Mouse (Mus musculus) olfactory bulb, adult 2 months (tissue): Measurements from ENCODE around the gene Prdx5. TPM values are rescaled to one million over a fixed set of nuclear protein-coding genes. Genes with fewer than 3 reads are reported as not detected.

ENCODE experiments used
- H3K27ac ChIP-seq: fragments of 200-500 bp; 2 replicates; pipeline ENCODE4 v1.5.1; 2012; ENCODE audit warnings: low read depth, low read length; ENCODE audit not compliant: insufficient read depth
- H3K4me1 ChIP-seq: fragments of 200-500 bp; 2 replicates; pipeline ENCODE4 v1.6.1; 2012; ENCODE audit warnings: low read length; ENCODE audit not compliant: control insufficient read depth, insufficient read depth
- H3K4me3 ChIP-seq: fragments of 200-500 bp; 2 replicates; pipeline ENCODE4 v1.5.1; 2012; ENCODE audit warnings: mild to moderate bottlenecking, low read depth, low read length, moderate library complexity; ENCODE audit not compliant: insufficient read depth
- CTCF ChIP-seq: fragments of 200-500 bp; IDR thresholded peaks from 2 replicates; pipeline ENCODE4 v1.5.1; 2012; ENCODE audit warnings: low read depth, mild to moderate bottlenecking, low read length, moderate library complexity; ENCODE audit not compliant: insufficient read depth
- POLR2A ChIP-seq: fragments of 200-500 bp; IDR thresholded peaks from 2 replicates; pipeline ENCODE4 v1.6.1; 2012; ENCODE audit warnings: mild to moderate bottlenecking, low read depth, low read length, moderate library complexity; ENCODE audit not compliant: insufficient read depth
- WGBS: fragments of 180-500 bp; shearing (Covaris S2); methylation state at CpG from one replicate; pipeline ENCODE4 v1.1.7; 2018; 5-methylcytosine and 5-hydroxymethylcytosine counted together
- polyA plus RNA-seq: library from polyadenylated mRNA; stranded (reverse); fragments of >200 nt; gene quantifications from 2 replicates; pipeline ENCODE4 v1.2.4, GENCODE M21; 2012; ENCODE audit warnings: low replicate concordance; ENCODE audit not compliant: missing spikeins, insufficient read depth, insufficient read length

The Prdx5 gene
- polyA plus RNA-seq, 1 experiment = not detected

DNA sequence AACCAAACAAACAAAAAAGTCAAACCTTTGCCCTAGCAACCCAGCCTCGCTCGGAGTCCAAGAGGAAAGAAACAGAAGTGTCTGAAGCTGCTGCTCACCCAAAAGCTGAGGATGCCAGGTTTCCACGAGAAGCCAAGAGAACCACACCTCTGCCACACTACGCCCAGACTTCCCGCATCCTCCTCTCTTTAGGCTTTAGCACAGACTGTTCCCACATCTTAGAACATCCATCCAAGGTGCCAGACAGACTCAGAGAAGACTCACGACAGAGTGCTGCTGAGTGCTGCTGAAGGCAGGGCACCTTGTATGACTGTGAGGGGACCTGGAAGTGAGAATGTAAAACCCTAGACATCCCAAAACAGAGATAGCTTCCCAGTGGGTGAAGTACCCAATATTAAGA is 34.1 kb downstream of the Prdx5 start:
- no peak for TF ChIP-seq POLR2A
- no peak for TF ChIP-seq CTCF
- 84% methylated on average over 6 of the region's 6 CpGs for WGBS
- H3K4me3 ChIP-seq = no peak overlapping the region
- no peak overlapping the region for H3K27ac ChIP-seq
- H3K4me1 ChIP-seq = no peaks in the 10 kb centered on the region

DNA sequence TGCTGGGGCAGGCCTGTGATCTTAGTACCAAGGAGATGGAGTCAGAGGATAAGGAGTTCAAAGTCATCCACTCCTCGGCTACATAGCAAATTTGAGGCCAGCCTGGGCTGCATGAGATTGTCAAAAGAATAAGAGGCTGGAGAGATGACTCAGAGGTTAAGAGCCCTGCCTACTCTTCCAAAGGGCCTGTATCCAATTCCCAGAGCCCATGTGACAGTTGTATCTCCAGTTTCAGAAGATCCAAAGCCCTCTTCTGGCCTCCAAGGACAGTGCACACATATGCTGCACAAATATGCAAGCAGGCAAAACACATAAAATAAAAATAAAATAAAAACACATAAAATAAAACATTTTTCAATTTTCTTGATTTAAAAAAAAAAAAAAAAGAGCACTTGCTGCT is 35.6 kb downstream of the Prdx5 start:
- Histone ChIP-seq H3K4me1 (no peaks in the 10 kb centered on the region), H3K4me3 (no peak overlapping the region), H3K27ac (no peak overlapping the region)
- no peak for TF ChIP-seq CTCF
- WGBS = 83% methylated on average over 1 of the region's 1 CpGs

DNA sequence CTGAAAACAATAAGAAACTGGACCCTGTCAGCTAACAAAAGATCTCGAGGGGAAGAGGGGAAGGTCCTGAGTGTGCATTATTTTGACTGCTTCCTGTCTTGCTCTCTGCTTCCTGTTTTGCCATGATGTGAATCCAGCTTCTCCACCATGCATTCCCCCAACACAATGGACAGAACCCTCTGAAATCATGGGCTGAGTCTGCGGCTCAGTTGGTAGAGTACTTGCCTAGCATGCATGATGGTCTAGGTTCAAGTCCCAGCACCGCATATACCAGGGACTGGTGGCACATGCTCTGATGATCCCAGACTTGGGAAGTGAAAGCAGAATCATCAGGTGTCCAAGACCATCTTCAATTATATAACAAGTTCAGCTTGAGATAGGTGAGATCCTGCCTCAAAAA is 37.2 kb downstream of the Prdx5 start:
- 71% methylated on average over 3 of the region's 3 CpGs for WGBS

DNA sequence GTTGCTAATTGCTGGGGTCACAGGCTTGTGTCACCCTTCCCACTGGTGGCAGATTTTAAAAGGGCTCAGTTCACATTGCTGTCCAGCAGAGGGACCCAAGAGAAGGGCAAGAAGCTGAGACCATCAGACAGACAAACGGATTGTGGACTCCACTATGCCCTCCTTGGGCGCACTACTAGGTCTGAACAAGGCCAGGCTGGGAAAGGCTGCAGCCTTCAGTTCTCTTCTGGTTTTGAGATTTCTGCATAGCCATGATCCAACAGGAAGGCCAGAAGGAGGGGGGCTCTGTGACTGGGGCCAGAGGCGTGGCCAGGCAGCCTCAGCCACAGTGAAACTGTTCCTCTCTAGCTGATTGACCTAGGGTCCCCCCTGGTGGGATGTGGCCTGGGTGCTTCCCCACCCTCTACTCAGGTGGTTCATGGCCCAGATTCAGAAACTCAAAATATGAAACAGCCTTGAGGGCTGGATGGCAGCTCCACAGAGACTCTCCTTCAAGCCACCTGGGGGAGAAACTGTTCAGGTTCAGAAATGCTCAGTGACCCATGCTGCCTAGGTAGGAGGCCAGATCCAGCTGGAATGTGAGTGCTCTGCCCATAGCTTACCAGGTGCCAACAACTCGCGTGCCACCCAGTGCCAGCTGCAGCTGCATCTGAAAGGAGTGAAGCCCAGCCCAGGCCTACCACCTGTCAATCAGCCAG is 38.2 kb downstream of the Prdx5 start:
- no peaks in the 10 kb centered on the region for H3K4me1 ChIP-seq
- H3K4me3 ChIP-seq = no peak overlapping the region
- 68% methylated on average over 5 of the region's 5 CpGs for WGBS
- no peak overlapping the region for H3K27ac ChIP-seq
- no peak for TF ChIP-seq POLR2A
- TF ChIP-seq CTCF = no peak

More for the DNA sequence above, 37.2 kb downstream of the Prdx5 start:
- H3K4me1 ChIP-seq = no peaks in the 10 kb centered on the region
- H3K27ac ChIP-seq = no peak overlapping the region
- no peak overlapping the region for H3K4me3 ChIP-seq
- TF ChIP-seq POLR2A = no peak
- no peak for TF ChIP-seq CTCF

DNA sequence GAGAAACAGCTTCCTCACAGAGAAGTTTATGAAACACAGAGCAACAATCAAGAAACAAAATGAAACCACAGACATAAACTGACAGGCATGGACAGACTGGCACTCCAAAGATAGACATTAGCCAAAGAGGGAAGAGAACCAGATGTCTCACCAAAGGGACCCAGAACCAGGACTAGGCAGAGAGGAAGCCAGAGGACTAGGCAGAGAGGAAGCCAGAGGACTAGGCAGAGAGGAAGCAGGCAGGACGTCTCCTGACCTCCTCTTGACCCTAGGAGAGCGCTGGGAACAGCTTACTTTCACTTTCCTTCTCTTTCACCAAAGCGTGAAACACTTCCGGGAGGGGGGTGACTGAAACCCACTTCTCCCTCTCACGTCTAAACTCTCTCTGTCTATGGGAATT is 40.6 kb downstream of the Prdx5 start:
- no peak overlapping the region for H3K27ac ChIP-seq
- WGBS = 12% methylated on average over 5 of the region's 5 CpGs
- TF ChIP-seq CTCF = no peak
- TF ChIP-seq POLR2A = no peak
- H3K4me1 ChIP-seq = no peaks in the 10 kb centered on the region
- H3K4me3 ChIP-seq = no peak overlapping the region; the same call in 1 of the 2 replicates

DNA sequence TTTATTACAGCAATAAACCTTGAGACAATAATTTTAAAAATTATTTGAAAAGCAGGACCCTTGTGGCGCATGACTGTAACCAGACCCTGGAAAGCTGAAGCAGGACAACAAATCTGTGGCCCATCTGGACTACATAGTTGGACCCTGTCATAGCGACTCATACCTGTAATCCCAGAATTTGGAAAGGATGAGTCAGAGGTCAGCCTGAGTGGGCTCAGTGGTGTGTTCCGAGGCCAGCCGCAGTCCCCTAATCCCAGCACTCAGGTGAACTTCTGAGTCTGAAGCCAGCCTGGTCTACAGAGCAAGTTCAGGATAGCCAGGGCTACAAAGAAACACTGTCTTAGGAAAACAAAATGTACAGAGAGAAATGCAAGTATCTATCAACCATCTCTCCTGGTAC is 48.5 kb downstream of the Prdx5 start:
- WGBS = 96% methylated on average over 4 of the region's 4 CpGs
- Histone ChIP-seq H3K4me1 (no peaks in the 10 kb centered on the region), H3K27ac (no peak overlapping the region), H3K4me3 (no peak overlapping the region)
- TF ChIP-seq CTCF (no peak), POLR2A (no peak)

DNA sequence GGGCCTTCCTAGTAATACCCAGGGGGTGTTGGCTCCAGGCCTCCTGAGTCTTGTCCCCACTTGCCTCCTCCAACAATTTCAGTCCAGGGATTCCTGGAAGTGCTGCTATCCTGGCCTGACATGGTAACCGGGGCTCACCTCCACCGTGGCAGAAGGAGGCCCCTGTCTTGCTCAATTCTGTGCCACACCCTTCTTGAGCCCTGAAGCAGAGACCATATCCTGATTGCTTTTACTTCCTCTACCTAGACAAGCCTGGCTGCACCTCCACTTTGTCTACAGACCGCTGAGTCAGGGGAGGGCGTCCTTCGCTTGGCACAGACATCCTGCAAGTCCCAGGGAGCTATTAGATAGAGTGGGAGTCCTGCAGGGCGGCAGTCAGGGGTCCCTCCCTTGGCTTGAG is 49.2 kb downstream of the Prdx5 start:
- Histone ChIP-seq H3K27ac (no peak overlapping the region), H3K4me3 (no peak overlapping the region), H3K4me1 (peaks cover 4% of the 10 kb centered on the region)
- no peak for TF ChIP-seq POLR2A
- no peak for TF ChIP-seq CTCF
- WGBS = 85% methylated on average over 6 of the region's 6 CpGs

DNA sequence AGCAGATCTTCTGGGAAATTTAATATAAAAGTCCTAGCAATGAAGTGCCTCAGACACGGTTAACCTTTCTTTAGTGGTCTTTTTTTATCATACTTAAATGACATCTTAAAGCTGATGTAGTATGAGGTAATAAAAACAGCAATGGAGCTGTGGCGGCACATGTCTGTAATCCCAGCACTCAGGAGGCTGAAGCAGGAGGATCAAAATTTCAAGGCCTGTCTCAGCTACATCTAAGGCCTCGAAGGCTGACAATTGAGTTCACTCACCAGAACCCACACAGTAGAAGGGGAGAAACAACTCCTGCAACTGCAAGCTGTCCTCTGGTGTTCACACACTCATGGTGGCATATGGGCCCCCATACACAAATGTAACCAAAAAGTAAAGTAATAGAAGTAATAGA is 49.9 kb downstream of the Prdx5 start:
- Histone ChIP-seq H3K4me3 (no peak overlapping the region), H3K4me1 (peaks cover 11% of the 10 kb centered on the region), H3K27ac (no peak overlapping the region)
- no peak for TF ChIP-seq POLR2A
- no peak for TF ChIP-seq CTCF
- WGBS = 92% methylated on average over 3 of the region's 3 CpGs

DNA sequence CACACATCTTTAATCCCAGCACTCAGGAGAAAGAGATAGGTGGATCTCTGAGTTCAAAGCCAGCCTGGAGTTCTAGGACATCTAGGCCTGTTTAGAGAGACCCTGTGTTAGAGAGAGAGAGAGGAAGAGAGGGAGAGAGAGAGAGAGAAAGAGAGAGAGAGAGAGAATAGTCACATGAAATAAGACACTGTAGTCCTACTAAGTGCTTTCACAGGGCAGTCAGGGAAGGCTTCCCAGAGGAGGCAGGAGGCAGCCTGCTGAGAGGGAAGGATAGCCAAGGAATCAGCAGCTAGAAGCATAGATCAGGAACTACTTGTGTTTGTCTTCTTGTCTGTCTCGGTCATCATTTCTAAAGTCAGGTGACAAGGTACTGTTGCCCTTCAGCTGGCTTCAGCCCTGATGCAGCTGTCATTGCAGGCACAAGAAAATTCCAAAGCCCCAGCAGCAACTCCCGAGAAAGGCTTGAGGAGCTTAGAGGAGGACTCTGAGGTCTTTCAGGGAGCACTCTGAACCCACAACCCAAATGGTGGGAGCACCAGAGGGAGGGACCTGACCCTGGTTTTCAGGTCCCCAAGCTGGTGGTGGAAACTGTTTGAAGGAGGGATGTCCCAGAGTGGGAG is 50.8 kb downstream of the Prdx5 start:
- 76% methylated on average over 2 of the region's 2 CpGs for WGBS
- no peak overlapping the region for H3K27ac ChIP-seq

DNA sequence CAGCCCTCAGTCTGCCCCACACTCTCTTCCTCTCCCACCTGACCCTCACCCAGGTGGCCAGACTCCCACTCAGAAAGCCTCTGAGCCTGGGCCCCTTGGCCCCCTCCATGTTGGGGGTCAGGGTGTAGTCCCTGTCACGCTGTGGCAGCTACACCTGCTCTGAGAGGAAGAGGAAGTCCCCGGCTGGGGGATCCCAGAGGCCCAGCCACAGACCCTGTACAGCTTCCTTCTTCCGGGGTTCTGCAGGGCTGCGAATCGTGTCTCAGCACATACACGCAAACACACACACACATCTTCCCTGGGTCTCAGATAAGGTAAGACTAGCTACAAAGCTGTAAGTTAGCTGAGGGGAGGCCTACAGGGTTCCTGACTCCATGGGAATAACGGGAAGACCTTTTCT is 51.9 kb downstream of the Prdx5 start, which contains the start of gene Ccdc88b:
TSS of gene Ccdc88b (minus strand) at position 181 of the 400 bp plus-strand sequence.
- Histone ChIP-seq H3K4me1 (peaks cover 15% of the 10 kb centered on the region), H3K27ac (no peak within 1 kb of the TSS), H3K4me3 (no peak within 1 kb of the TSS)
- WGBS = 94% methylated on average over 7 of the region's 7 CpGs
- TF ChIP-seq POLR2A = no peak
- TF ChIP-seq CTCF = no peak

More for the DNA sequence above, 50.8 kb downstream of the Prdx5 start:
- TF ChIP-seq POLR2A (no peak), CTCF (no peak)
- Histone ChIP-seq H3K4me1 (peaks cover 15% of the 10 kb centered on the region), H3K4me3 (no peak overlapping the region)
